Mouse (Mus musculus): Measurements from ENCODE around the gene Unc50.

DNA sequence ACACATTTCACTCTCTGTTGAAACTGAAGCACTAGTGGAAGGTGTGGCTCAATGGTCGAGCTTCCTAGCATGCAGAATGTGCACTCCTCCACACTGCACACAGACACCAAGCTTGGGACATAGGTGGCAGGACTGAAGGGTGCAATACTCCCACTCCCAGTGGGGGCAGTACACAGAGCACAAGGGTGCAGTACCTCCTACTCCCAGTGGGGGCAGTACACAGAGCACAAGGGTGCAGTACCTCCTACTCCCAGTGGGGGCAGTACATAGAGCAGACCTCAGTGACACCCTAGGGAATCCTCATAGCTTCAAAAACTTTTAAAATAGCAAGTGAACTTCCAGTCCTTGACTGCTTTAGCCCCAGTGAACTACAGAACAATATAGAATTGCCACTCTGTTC is 10.5 kb upstream of the Unc50 start:
- TF ChIP-seq POLR2A (IDR thresholded peaks at IDR 0.05; ENCODE audit: insufficient read depth, low read depth, low read length) (no peak), CTCF (IDR thresholded peaks at IDR 0.05) (peak; percentile 98), EP300 (IDR thresholded peaks at IDR 0.05; ENCODE audit: insufficient read depth, low read depth, low read length) (0 out of 2 replicates have a peak, but pooled peaks have one; percentile 37)
